Mouse (Mus musculus): ENCODE results near the gene Dqx1.
A peak's percentile ranks its signal among the peaks of the same experiment; 100 is the strongest.

The Dqx1 gene

DNA sequence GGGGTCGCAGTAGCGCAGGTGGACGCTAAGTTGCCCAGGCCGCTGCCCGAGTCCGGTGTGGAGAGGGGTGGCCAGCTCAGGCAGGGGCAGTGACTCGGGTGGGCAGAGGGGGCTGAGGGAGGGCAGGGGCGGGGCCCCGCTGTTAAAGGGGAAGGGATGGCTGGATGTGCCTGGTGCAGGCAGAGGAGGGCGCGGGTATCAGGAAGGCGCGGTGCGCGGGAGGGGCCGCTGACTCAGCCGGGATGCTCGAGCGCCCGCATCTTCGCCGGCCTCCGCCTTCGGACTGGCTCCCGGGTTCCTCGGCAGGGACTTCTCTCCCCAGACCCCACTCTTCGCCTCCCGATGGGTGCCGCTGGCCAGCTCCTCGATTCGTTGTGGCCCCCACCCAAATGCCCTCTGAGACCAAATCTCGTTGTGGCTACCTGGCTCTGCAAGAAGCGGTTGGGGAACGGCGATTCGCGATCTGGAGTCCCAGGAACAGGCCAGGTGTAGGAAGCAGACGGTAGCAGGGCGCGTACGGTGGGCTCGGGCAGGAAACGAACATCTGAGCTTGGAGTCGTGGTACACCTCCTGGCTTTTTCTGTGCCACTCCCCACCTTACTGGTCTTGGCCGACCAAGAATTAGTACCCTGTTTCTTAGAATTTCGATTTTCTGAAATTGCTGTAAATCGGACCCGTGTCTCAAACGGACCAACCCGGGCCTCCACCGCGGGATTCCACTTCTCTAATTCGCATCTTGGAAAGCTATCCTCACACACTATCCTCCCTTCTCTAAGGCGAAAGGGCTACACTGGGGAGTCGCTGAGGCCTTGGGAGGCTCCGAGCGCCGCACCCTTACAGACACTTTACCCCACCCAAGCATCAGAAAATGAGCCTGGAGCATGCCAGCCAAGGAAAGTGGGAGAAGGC is 12.9 kb downstream of the Dqx1 start:
- peak; percentile 65 for DNase-seq (ENCODE audit: inconsistent ontology term)

DNA sequence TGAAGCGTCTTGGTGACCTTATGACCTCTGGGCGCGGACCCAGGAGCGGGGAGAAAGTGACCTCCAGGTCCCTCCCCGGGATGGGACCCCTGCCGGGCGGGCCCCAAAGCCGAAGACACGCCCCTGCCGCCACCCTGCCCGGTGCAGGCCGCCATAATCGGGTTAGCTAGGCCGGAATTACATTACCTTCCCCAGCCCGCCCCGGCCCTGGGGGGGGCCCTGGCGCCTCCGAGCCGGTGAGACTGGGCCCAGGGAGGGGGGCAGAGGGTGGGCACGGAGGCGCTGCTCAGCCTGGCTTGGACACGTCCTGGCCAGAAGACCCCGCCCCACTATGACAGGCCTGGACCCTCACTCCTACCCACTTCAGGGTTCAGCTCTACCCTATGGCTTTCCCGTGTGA is 13.6 kb downstream of the Dqx1 start:
- no peak for DNase-seq (ENCODE audit: inconsistent ontology term)

DNA sequence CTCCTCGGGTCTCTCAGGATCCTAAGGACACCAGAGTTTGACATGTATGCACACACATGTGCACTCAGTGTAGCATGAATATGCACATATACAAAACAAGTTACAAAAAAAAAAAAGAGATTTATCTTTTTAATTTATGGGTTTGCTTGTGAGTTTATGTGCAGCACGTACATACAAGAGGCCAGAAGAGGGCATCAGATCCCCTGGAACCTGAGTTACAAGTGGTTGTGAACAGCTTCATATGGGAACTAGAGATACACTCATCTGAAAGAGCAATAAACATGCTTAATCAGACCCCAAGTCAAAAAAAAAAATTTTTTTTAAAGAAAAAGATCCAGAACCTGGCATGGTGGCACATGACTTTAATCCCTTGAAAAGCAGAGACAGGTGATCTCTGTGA is 17.3 kb downstream of the Dqx1 start:
- no peak for DNase-seq (ENCODE audit: inconsistent ontology term)

DNA sequence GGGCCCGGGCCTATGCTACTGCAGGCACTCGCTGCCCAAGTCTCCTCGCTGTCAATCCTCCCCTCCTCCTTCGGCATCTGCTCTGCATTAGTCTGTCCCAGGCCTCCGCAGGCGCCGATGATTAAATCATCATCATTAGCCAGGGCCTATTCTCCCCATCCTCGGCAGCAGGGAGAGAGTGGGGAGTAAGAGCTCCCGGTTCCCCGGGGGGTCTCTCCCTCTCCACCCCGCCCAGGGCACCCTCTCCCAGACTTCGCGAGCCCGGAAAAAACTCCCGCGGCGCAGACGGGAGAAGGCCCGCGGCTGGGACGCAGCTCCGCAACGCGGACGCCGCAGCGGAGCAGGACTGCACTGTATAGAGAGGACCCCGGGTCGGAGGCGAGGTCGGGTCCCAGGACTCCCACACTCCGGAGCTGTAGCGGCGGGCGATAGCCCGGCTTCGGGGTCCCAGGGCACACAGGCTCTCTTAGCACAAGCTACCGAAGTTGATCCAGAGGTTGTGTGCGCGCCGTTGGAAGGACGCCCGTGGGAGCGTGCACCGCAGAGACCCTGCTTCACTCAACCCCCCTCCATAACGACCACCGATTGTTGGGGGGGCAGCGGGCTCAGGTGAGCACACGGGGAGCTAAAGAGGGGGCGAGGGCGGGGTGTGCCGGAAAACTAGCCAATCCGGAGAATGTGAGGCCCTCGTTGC is 20.1 kb downstream of the Dqx1 start, which contains the start of gene Pcgf1:
Gene Pcgf1, plus strand, starts transcription at position 240 of the 694 bp plus-strand sequence.
- peak; percentile 57 for DNase-seq (ENCODE audit: inconsistent ontology term)

DNA sequence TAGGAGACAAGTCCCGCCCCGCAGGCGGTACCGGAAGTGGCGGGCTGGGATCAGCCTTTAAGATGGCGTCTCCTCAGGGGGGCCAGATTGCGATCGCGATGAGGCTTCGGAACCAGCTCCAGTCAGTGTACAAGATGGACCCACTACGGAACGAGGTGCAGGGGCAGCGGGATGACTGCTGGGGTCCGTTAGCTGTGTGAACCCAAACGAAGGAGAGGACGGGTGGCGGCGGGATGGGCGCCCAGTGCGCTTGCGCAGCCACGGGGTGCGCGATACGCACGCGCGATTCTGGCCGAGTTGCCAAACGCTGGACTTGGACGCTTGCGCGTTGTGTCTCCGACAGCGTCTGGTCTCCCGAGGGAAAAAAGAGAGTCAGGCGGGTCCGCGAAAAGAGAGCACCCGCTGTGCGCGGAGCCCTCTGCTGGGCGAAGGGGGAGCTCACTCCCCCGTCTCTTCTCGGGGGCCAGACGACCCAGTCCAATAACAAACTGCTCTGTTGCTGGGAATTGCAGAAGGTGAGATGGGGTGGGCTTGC is 20.7 kb downstream of the Dqx1 start:
- DNase-seq (ENCODE audit: inconsistent ontology term), result peak; percentile 98

DNA sequence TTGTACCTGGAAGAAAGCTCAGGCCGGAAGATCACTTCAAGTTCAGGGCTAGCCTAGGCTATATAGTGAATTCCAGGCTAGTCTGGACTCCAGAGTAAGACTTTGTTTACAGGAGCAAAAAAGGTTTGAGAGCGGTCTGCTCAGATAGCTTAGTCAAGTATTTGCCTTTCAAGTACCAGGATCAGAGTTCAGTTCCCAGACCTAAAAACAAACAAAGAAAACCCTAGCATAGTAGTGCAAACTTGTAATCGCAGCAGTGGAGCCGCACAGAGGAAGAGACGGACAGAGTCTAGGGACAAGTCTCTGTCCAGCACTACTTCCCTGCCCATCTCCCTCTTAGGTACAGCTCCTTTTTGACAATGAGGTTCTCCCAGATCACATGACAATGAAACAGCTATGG is 22.6 kb downstream of the Dqx1 start:
- DNase-seq (ENCODE audit: inconsistent ontology term), result no peak

DNA sequence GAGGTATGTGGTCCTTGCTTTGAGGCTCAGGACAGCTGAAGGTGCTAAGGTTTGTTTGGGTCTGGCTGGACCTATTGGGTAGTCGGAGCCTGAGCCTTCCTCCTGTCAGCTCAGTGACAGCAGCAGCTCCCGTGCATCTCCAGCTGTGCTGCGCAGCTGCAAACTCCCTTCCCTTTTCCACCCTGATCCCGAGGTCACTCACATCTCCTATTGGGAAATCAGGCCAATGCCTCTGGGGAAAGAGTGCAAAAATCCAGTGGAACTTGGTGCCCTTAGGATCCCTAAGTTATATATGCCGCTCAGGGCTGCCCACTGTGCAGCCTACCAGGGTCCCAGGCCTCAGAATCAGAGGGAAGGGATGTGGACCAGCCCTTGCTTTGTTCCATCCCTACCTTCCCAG is 25.9 kb downstream of the Dqx1 start:
- no peak for DNase-seq (ENCODE audit: inconsistent ontology term)

DNA sequence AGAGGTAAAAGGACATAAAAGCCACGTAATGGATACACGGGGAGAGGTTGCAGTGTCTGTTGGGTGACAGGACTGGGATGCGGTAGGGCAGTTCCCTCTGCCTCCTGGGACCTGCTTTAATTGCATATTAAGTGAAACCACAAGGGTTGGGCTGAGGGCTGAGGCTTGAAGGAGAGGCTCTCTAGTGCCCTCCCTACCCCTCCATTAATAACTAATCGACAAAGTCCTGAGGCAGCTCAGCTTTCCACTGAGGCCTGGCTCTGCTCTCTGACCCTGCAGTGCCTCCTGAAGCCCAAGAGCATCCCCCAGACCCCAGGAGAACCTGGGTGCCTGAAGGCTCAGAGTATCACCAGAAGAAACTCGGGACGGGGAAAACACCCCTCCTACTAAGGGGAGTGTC is 26.8 kb downstream of the Dqx1 start:
- no peak for DNase-seq (ENCODE audit: inconsistent ontology term)

DNA sequence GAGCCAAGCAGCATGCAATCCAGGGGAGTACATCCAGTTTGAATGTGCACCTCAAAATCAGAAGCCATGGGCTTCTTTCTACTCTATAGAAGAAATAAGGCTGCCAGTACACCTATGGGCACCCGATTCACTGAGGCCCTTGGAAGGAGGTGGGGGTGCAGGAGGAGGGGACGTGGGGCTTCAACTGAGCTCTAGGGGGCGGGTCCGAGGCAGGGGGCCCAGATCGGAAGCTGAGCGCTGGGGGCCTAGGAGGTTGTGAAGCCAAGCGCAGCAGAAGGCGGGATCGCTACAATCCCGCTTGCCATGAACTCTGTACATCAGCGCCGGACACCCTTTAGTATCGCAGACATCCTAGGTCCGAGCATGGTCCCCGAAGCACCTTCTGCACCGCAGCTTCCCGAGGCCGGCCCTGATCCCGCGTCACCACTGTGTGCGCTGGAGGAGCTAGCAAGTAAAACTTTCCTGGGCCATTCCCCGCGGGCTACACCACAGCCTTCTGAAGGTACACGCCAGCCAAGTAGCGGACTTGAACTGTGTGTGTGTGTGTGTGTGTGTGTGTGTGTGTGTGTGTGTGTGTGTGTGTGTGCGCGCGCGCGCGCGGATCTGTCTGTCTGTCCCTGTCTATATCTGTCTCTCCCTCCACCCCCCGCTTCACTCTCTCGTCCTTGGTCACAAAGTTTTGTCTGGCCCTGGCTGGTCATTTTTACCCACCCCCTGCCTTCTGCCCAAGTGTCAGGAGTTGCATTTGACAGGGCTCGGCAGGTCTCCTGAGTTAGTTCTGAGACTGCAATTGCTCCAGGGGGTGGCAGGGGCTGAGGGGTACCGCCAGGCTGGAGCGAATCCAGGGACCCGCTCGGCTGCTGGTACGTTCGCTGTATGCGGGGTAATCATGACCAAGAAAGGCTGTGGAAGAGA is 28.7 kb downstream of the Dqx1 start, which contains the start of gene Lbx2:
Gene Lbx2, plus strand, starts transcription at position 247 of the 915 bp plus-strand sequence.
- DNase-seq (ENCODE audit: inconsistent ontology term), result no peak

DNA sequence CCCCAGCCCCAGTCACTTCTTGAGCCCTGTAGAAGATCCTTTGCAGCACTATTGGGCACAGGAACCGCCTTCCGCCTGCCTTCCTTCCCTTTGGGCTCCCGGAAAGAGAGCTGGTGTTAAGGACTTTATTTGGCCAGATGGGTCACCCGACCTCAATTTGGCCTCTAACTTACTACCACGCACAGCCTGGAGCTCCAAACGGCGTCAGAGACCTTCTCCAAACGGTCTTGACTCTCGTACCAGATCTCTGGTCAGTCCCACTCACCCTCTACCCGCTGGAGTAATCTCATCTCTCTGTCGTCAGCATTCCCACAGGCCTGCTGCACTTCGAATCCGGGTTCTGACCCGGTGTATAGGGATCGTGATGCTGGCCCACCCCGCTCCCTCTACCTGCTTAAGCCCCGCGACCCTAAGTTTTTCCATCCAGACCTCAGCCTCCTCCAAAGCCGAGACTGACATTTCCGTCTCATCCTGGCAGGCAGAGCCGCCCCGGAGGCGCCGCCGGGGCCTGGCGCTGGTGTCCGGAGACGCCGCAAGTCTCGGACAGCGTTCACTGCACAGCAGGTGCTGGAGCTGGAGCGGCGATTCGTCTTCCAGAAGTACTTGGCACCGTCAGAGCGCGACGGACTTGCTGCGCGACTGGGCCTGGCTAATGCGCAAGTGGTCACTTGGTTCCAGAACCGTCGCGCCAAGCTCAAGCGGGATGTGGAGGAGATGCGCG is 29.7 kb downstream of the Dqx1 start:
- DNase-seq (ENCODE audit: inconsistent ontology term), result peak; percentile 27

DNA sequence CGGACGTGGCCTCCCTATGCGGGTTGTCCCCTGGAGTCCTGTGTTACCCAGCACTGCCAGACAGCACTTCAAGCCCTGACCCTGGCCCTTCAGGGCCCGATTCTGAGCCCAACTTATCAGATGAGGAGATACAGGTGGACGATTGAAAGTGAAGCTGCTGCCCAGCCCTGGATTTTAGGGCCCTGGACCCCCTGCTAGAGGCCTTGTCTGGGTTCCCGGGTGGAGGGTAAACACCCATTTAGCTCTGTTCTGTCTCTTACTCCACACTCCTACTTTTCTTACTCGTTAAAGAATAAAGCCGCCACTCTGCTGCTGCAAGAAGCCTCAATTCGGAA is 30.2 kb downstream of the Dqx1 start:
- DNase-seq (ENCODE audit: inconsistent ontology term), result no peak

DNA sequence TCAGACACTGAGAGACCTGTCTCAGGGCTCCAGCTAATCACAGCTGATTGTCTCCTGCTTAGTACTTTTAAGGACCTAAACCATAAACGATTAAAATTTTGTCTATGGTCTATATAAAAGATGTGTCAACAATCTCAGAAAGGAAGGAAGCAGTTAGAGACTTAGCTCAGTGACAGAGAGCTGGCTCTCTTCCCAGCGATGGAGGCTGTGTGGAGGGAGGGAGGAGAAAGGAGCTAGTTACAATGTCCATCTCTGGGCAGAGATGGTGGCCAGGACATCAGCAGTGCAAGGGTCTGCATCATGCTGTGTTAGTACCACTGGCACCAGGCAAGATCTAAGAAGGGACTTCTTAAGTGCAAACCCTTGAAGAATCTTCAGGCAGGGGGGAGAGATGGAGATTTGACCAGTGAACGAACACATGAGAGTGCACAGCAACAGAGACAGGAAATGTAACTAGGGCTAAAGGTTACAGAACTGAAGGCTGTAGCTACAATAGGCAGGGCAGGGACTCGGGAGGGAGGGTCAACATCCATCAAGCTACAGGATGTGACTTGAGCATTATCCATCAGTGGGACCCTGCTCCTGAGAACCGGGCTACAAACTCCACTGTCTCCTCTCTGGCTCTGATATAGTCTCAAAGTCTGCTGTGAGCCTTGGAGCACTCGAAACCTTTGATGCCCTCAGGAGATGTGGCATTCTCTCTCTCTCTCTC is 34.9 kb downstream of the Dqx1 start:
- no peak for DNase-seq (ENCODE audit: inconsistent ontology term)

DNA sequence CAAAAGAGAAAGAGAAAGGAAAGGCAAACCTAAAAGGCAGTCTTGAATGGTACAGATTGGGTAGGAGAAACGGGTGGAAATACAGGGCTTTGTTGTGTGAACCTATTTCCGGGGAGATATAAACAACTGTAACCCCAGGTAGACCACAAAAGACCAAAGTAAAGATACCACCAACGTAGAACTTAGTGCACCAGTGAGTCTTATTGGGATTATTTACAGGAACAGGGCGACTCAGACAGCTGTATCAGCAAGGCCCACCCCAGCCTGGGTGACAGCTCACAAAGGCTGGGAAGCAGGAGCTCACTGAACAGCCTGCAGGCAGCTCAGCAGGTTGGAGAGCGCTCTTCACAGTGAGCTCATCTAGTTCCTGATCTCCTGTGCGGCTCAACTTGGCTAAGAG is 38.3 kb downstream of the Dqx1 start:
- no peak for DNase-seq (ENCODE audit: inconsistent ontology term)

DNA sequence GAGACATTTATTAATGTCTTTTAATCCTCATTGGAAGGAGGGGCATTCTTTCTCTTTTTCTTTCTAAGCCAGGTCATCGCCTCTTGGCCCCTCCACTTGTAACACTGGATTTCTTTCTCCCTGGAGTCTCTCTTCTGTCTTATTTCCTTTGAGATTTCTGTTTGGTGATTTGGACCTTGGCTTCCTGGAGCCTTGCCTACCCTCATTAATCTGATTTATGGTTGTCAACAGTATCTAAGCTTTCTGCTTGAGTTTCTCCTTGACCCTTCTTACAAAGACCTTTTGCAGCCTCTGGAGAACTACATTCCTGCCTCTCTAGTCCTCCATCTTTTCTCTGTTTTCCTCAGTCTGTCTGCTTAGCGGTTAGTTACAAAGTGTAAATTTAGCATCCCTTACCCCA is 40.8 kb downstream of the Dqx1 start:
- DNase-seq (ENCODE audit: inconsistent ontology term), result no peak

DNA sequence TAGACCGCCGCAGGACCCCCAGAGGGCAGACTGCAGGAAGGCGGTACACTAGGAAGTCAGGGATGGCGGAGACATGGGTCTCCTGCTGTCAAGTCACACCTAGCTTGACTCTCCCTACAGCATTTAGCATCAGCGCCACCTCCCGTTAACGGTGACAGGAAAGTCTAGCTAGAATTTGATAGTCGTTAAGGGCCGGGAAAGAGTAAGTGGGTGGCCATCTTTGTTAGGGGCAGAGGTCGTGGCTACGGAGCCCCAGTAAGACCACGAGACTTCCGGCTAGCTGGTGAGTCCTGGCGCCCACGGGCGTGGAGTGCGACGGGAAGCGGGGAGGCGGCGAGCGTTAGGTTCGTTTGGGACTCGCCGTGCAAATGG is 43.7 kb downstream of the Dqx1 start, which contains the start of the genes Ccdc142 and Gm42688:
Gene Ccdc142, plus strand, starts transcription at position 286 of the 372 bp plus-strand sequence.
Gene Gm42688, plus strand, starts transcription at position 302 of the 372 bp plus-strand sequence.
- DNase-seq (ENCODE audit: inconsistent ontology term), result no peak

DNA sequence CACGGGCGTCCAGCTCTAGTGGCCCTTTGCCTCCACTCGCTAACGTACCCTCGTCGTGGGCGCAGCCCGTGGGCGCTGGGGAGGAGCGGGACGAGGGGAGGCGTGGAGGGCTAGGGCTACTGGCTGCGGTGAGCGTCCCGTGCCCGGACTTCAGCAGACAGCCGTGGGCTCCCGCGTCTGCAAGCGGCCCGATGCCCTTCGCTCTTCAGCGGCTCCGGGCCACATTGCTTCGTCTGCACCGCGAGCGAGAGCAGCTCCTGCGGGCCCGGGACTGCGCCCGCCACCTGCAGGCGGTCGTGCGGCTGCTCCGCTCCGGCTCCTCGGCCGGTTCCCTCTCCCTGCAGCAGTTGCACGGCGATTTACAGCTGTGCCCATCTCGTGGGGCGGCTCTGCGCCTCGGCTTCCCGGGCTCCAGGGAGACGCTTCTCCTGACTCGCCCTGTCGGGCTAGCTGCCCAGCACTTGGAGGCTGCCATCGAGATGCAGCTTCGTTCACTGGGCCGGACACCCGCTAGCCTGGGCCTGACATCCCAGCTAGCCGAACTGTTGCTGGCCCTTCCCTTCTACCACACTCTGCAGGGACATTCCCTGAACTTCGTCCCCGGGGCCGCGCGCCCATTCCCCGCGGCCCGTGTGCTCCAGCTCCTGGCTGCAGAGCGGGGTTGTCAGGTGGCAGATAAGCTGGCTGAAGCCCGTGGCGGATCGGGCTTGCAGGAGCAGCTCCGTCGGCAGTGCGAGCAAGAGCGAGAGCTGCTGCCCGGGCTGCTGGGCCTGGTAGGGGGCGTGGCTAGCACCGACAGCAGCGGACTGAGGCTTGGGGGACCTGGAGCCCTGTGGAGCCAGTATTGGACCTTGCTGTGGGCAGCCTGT is 44.3 kb downstream of the Dqx1 start:
- peak; percentile 84 for DNase-seq (ENCODE audit: inconsistent ontology term)

DNA sequence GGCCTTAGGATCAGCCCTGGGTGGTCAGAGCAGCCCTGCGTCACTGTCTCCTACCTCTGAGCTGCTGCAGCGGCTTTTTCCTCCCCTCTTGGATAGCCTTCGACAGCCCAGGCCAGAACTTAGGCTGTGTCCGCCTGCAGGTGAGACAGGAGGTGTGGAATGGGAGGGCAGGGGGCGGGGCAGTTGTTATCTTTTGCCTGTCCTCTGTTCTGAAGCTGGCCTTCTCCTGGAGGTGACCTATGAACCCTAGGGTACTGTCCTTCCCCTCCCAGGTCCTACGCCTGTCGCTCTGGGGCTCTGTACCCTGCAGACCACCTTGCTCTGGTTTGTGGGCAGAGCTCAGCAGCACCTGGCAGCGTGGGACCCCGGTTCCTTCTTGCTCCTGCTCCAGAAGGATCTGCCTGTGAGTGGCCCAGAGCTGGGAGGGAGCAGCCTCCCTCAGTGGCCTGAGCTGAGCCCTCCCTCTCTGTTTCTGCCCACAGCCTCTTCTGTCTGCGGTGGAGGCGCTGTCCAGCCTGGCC is 45.5 kb downstream of the Dqx1 start:
- DNase-seq (ENCODE audit: inconsistent ontology term), result no peak

DNA sequence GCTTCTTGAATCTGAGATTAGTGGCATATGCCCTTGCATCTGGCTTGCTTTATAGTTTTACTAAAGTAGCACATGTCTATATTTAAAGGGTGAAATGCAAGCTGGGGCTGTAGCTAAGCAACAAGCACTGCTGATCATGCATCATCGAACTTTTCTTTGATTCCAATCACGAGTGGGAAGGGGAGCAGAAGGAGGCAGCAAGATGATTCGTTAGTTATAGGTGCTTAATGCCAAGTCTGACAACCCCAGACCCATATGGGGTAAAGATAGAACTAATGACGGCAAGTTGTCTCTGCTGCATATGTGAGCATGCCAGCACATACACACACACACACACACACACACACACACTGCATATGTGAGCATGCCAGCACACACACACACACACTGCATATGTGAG is 46.5 kb downstream of the Dqx1 start:
- DNase-seq (ENCODE audit: inconsistent ontology term), result no peak

Measured in Muller cell, postnatal 12 days (primary cell).